Mouse (Mus musculus): ENCODE results near the gene Fbxo5. TPM values are rescaled to one million over a fixed set of nuclear protein-coding genes. Genes with fewer than 3 reads are reported as not detected.

Fbxo5 gene
- total and polyA plus RNA-seq, 2 experiments from 2014 or later = 7.8 to 8.9 TPM

DNA sequence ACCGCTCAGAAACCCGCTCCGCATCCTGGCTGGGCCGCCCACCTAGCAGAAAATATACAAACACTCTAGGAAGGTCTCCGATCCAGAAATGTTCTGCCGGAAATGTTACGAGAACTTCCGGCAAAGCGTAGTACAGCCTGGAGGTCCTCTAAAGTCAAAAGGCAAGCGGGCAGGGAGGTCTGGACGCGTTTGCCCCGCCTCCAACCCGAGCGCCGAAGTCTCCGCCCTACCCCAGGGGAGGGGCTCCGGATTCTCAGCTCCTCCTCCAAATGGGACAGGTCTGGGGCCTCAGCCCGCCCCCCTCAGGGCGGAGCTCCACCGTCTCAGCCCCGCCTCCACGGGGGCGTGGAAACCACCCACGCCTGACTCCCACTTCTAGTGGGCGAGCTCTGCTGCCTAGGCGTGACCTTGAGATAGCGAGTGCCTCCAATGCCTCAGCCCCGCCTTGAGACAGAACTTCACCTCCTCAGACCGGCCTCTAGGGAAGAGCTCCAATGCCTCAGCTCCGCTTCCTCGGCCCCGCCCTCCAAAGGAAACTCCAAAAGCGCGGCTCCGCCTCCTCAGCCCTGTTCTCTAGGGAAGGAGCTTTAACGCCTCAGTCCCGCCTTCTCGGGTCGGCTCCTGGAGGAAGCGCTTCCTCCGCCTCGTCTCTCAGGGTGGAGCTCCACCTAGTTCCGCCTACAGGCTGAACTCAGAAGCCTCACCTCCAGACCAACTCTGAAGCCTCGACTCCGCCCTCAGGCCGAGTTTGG, 18.5 kb upstream of the Fbxo5 start, which contains the start of gene Mtrf1l:
Gene Mtrf1l, minus strand, starts transcription at position 171 of the 752 bp plus-strand sequence.
- ATAC-seq (peak; percentile 97), DNase-seq (peak; percentile 96)
- H3K4me2 ChIP-seq (ENCODE audit: low read depth) = peak within 1 kb of the TSS; percentile 83
- peaks cover 13% of the 10 kb centered on the region for H3K36me3 ChIP-seq (ENCODE audit: insufficient read depth)
- H3K9ac ChIP-seq = peak within 1 kb of the TSS; percentile 78
- peak; percentile 17 for TF ChIP-seq CTCF (IDR thresholded peaks at IDR 0.05; ENCODE audit: low read depth)
- WGBS = under 1% methylated on average over 47 of the region's 47 CpGs
- H3K27me3 ChIP-seq (ENCODE audit: insufficient read depth, low read length) = no peaks in the 10 kb centered on the region
- H3K9me3 ChIP-seq (ENCODE audit: low read length) = no peaks in the 10 kb centered on the region
- peak within 1 kb of the TSS; percentile 94 for H3K4me3 ChIP-seq (ENCODE audit: low read depth, low read length)
- peak within 1 kb of the TSS; percentile 85 for H3K27ac ChIP-seq (ENCODE audit: low read depth, low read length)
- H3K4me1 ChIP-seq (ENCODE audit: insufficient read depth) = peaks cover 13% of the 10 kb centered on the region

DNA sequence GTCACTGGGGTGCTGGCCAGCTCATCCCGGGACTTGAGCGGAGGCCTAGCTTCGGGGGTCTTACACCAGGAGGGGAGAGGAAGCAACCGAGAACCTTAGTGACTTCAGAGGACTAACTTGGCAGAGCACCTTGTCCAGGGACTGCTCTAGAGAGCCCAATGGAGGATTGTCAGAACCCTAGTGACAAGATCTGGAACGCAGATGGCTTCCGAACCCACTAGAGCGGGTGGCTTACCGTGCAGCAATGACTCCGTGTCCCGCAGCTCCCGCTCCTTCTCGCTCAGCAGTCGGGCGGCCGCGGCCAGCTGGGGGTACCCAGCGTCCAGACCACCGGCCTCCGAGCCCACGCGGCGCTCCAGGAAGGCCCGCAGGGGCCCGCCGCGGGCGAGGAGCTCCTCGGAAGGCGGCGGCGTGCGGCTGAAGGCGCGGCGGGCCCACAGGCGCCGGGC, 17.9 kb upstream of the Fbxo5 start:
- WGBS = 0% methylated on average over 35 of the region's 37 CpGs
- H3K4me3 ChIP-seq (ENCODE audit: low read depth, low read length) = peak overlapping the region; percentile 94
- H3K9me3 ChIP-seq (ENCODE audit: low read length) = no peaks in the 10 kb centered on the region
- peaks cover 13% of the 10 kb centered on the region for H3K4me1 ChIP-seq (ENCODE audit: insufficient read depth)
- peak overlapping the region; percentile 85 for H3K27ac ChIP-seq (ENCODE audit: low read depth, low read length)
- H3K27me3 ChIP-seq (ENCODE audit: insufficient read depth, low read length) = no peaks in the 10 kb centered on the region
- H3K36me3 ChIP-seq (ENCODE audit: insufficient read depth) = peaks cover 18% of the 10 kb centered on the region
- peak overlapping the region; percentile 83 for H3K4me2 ChIP-seq (ENCODE audit: low read depth)
- peak overlapping the region; percentile 78 for H3K9ac ChIP-seq
- DNase-seq (peak; percentile 1), ATAC-seq (peak; percentile 3)
- TF ChIP-seq CTCF (IDR thresholded peaks at IDR 0.05; ENCODE audit: low read depth) = no peak

DNA sequence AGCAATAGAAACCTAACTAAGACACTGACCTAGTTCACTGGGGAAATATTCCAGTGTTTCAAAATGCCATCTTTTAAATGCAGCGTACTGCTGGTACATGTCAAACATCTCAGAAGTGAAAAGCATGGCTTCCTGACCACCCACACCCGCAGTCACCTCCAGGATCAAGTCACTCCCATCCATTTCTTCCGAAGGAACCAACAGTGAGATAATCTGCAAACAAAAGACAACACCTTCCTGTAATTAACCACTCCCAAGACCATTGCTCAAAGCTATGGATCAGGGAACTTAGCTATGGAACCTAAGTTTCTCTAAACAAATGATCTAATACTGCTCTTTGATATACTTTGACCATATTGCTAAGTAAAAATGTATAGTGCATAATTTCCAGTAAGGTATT, 13.4 kb upstream of the Fbxo5 start:
- no peak overlapping the region for H3K4me3 ChIP-seq (ENCODE audit: low read depth, low read length)
- ATAC-seq (no peak), DNase-seq (no peak)
- no peaks in the 10 kb centered on the region for H3K27me3 ChIP-seq (ENCODE audit: insufficient read depth, low read length)
- H3K9me3 ChIP-seq (ENCODE audit: low read length) = no peaks in the 10 kb centered on the region
- no peak overlapping the region for H3K4me2 ChIP-seq (ENCODE audit: low read depth)
- no peak overlapping the region for H3K27ac ChIP-seq (ENCODE audit: low read depth, low read length)
- 90% methylated on average over 3 of the region's 3 CpGs for WGBS
- H3K4me1 ChIP-seq (ENCODE audit: insufficient read depth) = peaks cover 8% of the 10 kb centered on the region
- H3K9ac ChIP-seq = no peak overlapping the region
- no peak for TF ChIP-seq CTCF (IDR thresholded peaks at IDR 0.05; ENCODE audit: low read depth)
- H3K36me3 ChIP-seq (ENCODE audit: insufficient read depth) = peaks cover 45% of the 10 kb centered on the region

DNA sequence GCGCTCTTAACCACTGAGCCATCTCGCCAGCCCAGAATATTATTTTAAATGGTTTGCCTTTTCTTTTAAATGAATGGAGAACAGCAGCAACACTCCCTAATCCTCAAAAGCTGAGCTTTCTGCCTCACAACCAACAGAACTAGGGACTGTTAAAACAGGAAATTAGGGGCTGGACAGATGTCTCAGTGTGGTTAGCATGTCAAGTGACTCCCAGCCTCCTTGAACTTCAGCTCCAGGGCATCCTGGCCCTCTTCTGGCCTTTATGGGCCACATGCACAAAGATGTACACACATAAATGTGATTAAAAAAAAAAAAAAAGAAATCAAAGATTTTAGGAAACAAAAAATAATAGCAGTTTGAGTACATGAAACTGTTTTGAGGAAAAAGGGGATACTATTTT, 10.6 kb upstream of the Fbxo5 start:
- Histone ChIP-seq H3K36me3 (ENCODE audit: insufficient read depth) (peaks cover 67% of the 10 kb centered on the region), H3K4me2 (ENCODE audit: low read depth) (no peak overlapping the region), H3K4me1 (ENCODE audit: insufficient read depth) (no peaks in the 10 kb centered on the region), H3K4me3 (ENCODE audit: low read depth, low read length) (no peak overlapping the region), H3K9me3 (ENCODE audit: low read length) (no peaks in the 10 kb centered on the region), H3K9ac (no peak overlapping the region), H3K27me3 (ENCODE audit: insufficient read depth, low read length) (no peaks in the 10 kb centered on the region), H3K27ac (ENCODE audit: low read depth, low read length) (no peak overlapping the region)
- no peak for TF ChIP-seq CTCF (IDR thresholded peaks at IDR 0.05; ENCODE audit: low read depth)
- WGBS = 99% methylated on average over 2 of the region's 2 CpGs
- ATAC-seq = no peak
- DNase-seq = no peak

DNA sequence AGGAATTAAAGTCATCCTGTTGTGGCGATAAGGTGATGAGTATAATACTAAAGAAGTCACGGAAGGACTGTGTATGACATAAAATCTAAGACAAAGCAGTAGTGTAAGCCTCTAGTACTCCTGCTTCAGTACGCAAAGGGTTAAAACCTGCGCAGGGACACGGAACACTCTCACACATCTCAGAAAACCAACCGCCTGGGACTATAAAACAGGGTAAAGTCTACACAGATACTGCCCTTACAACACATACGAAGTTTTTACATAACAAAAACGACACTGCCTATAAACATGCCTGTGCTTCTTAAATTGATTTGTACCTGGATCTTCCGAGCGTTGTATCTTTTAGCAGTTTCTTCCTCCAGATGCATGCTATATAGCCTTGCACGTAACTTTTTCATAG, 8.3 kb upstream of the Fbxo5 start:
- Histone ChIP-seq H3K27ac (ENCODE audit: low read depth, low read length) (no peak overlapping the region), H3K9ac (no peak overlapping the region), H3K36me3 (ENCODE audit: insufficient read depth) (peaks cover 53% of the 10 kb centered on the region), H3K4me1 (ENCODE audit: insufficient read depth) (no peaks in the 10 kb centered on the region), H3K27me3 (ENCODE audit: insufficient read depth, low read length) (no peaks in the 10 kb centered on the region), H3K4me2 (ENCODE audit: low read depth) (no peak overlapping the region), H3K9me3 (ENCODE audit: low read length) (no peaks in the 10 kb centered on the region), H3K4me3 (ENCODE audit: low read depth, low read length) (no peak overlapping the region)
- TF ChIP-seq CTCF (IDR thresholded peaks at IDR 0.05; ENCODE audit: low read depth) = no peak
- no peak for DNase-seq
- WGBS = 91% methylated on average over 11 of the region's 11 CpGs
- ATAC-seq = no peak

DNA sequence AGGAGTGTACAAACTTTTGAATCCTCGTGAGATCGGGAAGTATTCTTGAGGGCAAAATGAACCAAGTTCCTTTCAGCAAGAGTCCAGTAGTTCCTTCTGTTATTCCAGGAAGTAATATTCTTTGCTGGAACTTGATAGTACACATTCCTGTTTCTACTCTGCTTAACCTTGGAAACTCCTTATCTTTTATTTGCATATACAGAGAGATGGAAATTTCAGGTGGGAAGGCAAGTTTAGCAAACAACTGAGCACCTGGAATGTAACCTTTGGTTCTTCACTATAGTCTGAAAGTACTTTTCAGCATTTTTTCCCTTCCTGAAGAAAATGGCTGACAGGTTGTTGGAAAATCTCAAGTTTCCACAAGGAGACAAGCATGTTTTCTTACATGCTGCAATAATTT, 2.3 kb upstream of the Fbxo5 start:
- no peak for TF ChIP-seq CTCF (IDR thresholded peaks at IDR 0.05; ENCODE audit: low read depth)
- Histone ChIP-seq H3K9me3 (ENCODE audit: low read length) (no peaks in the 10 kb centered on the region), H3K27me3 (ENCODE audit: insufficient read depth, low read length) (no peaks in the 10 kb centered on the region), H3K9ac (no peak overlapping the region), H3K27ac (ENCODE audit: low read depth, low read length) (no peak overlapping the region), H3K36me3 (ENCODE audit: insufficient read depth) (peaks cover 12% of the 10 kb centered on the region; the same call in 1 of the 2 replicates), H3K4me2 (ENCODE audit: low read depth) (no peak overlapping the region), H3K4me3 (ENCODE audit: low read depth, low read length) (no peak overlapping the region), H3K4me1 (ENCODE audit: insufficient read depth) (peaks cover 5% of the 10 kb centered on the region; the same call in 1 of the 2 replicates)
- 91% methylated on average over 2 of the region's 2 CpGs for WGBS
- DNase-seq (no peak), ATAC-seq (no peak)

DNA sequence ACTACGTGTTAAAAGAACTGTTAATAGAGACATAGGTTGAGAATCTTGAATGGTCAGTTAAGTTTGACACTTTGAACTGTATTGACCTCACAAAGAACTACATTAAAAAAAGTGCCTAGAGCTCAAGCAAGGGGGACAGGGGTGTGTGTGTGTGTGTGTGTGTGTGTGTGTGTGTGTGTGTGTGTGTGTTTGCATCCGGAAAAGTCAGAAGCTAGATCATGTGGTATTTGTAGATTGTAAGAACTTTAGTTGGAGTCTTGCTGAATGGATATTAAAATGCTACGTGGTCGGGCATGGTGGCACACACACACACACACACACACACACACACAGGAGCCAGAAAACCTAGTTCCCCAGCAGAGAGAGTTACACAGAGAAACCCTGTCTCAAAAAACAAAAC, 1.6 kb upstream of the Fbxo5 start:
- WGBS = 73% methylated on average over 4 of the region's 4 CpGs
- H3K27ac ChIP-seq (ENCODE audit: low read depth, low read length) = no peak overlapping the region
- H3K27me3 ChIP-seq (ENCODE audit: insufficient read depth, low read length) = no peaks in the 10 kb centered on the region
- DNase-seq = no peak
- H3K9ac ChIP-seq = no peak overlapping the region
- no peak overlapping the region for H3K4me3 ChIP-seq (ENCODE audit: low read depth, low read length)
- H3K4me1 ChIP-seq (ENCODE audit: insufficient read depth) = peaks cover 5% of the 10 kb centered on the region; the same call in 1 of the 2 replicates
- no peak for TF ChIP-seq CTCF (IDR thresholded peaks at IDR 0.05; ENCODE audit: low read depth)
- no peak for ATAC-seq
- no peak overlapping the region for H3K4me2 ChIP-seq (ENCODE audit: low read depth)
- no peaks in the 10 kb centered on the region for H3K9me3 ChIP-seq (ENCODE audit: low read length)
- H3K36me3 ChIP-seq (ENCODE audit: insufficient read depth) = peaks cover 6% of the 10 kb centered on the region; the same call in 1 of the 2 replicates

Data from forebrain, postnatal 0 days (tissue).